Mouse (Mus musculus) liver, postnatal 0 days (tissue): ENCODE results near the gene Abi1.

ENCODE experiments used
- CTCF ChIP-seq: sonication (generic); IDR thresholded peaks from 2 replicates; pipeline ENCODE4 v1.5.1; 2016; ENCODE audit warnings: antibody characterized with exemption, low read depth
- EP300 ChIP-seq: IDR thresholded peaks from 2 replicates; pipeline ENCODE4 v1.6.1; 2016; ENCODE audit warnings: antibody characterized with exemption, low read depth, mild to moderate bottlenecking

DNA sequence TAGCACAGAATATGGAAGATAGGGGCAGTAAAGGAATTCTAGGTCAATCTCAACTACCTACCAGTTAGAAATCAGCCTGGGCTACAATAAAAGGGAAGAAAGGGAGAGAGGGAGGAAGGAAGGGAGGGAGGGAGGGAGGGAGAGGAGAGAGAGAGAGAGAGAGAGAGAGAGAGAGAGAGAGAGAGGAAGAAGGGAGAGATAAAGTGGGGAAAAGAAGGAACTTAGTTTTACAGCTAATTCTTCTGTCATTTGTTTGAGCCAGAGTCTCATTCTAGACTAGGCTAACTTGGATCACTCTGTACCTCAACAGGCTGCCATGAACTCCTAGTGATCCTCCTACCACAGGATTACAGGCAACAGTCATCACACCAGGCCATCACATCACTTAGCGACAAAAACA lies 4.6 kb downstream of the Abi1 start:
- TF ChIP-seq EP300 (no peak), CTCF (no peak)
